Mouse (Mus musculus) Patski (cell line): ENCODE results near the gene Gpx1. TPM values are rescaled to one million over a fixed set of nuclear protein-coding genes. Genes with fewer than 3 reads are reported as not detected.
"Not testable (repeated sequence)": the region's sequence is repeated elsewhere in the genome, so short reads cannot be mapped to it uniquely, and the experiment has no call there.

Experiments used
- ATAC-seq: fragments of 100-300 bp; one replicate; pipeline ENCODE4 v1.8.0; 2021
- CTCF ChIA-PET: fragments of 350-600 bp; sonication (Branson Sonifier 250); formaldehyde crosslinking; loops from one replicate; lab custom pipeline; 2022; ENCODE audit warnings: inconsistent platforms; lab: Charles Lee
- POLR2A ChIA-PET: fragments of 350-600 bp; sonication (Branson Sonifier 250); formaldehyde crosslinking; loops from one replicate; lab custom pipeline; 2022; ENCODE audit warnings: antibody characterized with exemption, inconsistent platforms; lab: Charles Lee
- DNase-seq: peaks from one replicate; pipeline ENCODE4 v3.0.0-alpha.2; 2011; ENCODE audit warnings: low read depth, low spot score
- H3K27me3 ChIP-seq: fragments of 371-371 bp; one replicate; pipeline ENCODE4 v1.5.1; 2021
- CTCF ChIP-seq: fragments of 100-300 bp; IDR thresholded peaks from one replicate; pipeline ENCODE4 v1.5.1; 2021
- in situ Hi-C: fragments of 300-500 bp; cut with MboI; formaldehyde crosslinking; loops from 3 replicates; pipeline ENCODE4 v1.11.1; 2018; ENCODE audit warnings: low pct_unique_long_range_greater_than_20kb, mixed read lengths
- polyA plus RNA-seq: library from polyadenylated mRNA; unstranded; gene quantifications from one replicate; pipeline ENCODE4 v1.2.3, GENCODE M21; 2021

Gene Gpx1
- polyA plus RNA-seq, 1 experiment from 2014 or later = 372 TPM

DNA sequence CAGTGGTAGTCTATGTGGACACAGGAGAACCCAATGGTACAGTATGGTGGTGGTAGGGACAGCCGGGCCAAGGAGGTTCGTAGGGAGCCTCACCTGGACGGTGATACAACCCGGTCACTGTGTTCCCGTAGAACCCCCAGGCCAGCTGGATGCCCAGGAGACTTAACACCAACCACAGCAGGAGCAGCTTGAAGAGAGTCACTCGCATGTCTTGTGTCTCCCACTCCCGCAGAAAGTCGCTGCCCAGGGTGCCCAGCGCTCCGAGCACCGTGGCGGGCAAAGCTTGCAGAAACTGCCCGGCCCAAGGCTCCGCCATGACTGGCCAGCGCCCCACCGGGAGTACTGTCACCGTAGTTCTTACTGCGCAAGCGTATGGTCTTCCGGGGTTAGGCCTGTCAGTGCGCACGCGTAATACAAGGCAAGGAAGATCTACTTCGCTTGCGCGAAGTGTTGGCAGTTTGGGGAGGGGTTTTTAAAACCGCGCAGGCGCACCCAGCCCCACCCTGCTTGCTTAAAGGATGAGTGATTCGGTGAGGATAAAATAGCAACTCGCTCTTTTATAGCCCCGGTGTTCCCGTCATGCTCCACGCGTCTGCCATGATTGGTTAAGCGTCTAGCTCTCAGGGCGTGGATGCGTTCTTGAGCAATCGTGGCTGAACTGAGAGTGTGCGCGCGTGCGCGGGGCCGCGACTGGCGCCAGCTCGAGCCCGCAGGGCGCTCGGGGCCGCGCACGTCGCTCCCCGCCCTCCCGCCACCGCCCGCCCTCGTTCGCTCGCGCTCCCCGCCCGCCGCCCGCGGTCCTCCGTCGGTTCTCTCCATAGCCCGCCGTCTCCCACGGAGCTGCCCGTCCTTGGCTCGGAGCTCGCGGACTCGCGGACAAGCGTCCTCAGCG, 32.8 kb upstream of the Gpx1 start, which contains the start of the genes Rhoa and Tcta:
Gene Rhoa, plus strand, starts transcription at position 501 of the 892 bp plus-strand sequence.
Gene Tcta, minus strand, starts transcription at position 532 of the 892 bp plus-strand sequence.
- DNase-seq = peak; percentile 100
- ChIA-PET POLR2A (interaction anchor here (0.6 to 1.2 kb wide), 5 partner anchors 12 to 44 kb away, joined by 3 to 4 read pairs (median 3); no protein-coding TSS in a partner anchor), CTCF (interaction anchor here (3.6 kb wide), 1 partner anchor 11 kb away, joined by 9 read pairs; no protein-coding TSS in a partner anchor)
- in situ Hi-C loops = loop anchor here (5.0 kb wide), 1 partner anchor 41 kb away; the partner anchor contains the start of gene Usp4
- ATAC-seq = peak; percentile 92
- TF ChIP-seq CTCF = no peak
- H3K27me3 ChIP-seq = no peaks in the 10 kb centered on the region

DNA sequence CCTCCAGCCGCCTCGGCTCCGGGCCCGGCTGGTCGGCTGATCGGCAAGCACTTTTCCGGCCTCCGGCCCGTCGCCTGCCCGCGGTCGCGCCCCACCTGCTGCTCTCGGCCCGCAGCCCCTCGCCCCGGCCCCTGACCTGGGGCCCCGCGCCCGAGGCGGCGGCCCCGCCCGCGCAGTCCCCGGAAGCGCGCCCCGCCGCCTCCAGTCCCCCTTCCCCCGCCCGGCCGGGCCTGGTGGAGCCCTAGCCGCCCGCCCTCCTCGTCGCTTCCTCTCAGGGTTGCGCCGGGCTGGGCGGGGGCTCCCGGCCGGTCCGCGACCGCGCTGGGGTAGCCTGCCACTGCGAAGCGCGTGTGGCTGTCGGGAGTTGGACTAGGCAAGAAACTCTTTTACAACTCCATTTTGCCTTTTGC, 32.1 kb upstream of the Gpx1 start:
- TF ChIP-seq CTCF = no peak
- DNase-seq = no peak
- in situ Hi-C loops = loop anchor here (5.0 kb wide), 1 partner anchor 41 kb away; the partner anchor contains the start of gene Usp4

GRCm38 (mm10) chr9:108307021-108307807, 31.5 kb upstream of the Gpx1 start:
- ATAC-seq = no peak

More for the DNA sequence above, 32.1 kb upstream of the Gpx1 start:
- ATAC-seq = peak; percentile 60
- POLR2A ChIA-PET = interaction anchor here (1.0 to 1.2 kb wide), 2 partner anchors 12 to 15 kb away, joined by 3 read pairs; no protein-coding TSS in a partner anchor
- no peaks in the 10 kb centered on the region for H3K27me3 ChIP-seq
- CTCF ChIA-PET = no interaction called here

DNA sequence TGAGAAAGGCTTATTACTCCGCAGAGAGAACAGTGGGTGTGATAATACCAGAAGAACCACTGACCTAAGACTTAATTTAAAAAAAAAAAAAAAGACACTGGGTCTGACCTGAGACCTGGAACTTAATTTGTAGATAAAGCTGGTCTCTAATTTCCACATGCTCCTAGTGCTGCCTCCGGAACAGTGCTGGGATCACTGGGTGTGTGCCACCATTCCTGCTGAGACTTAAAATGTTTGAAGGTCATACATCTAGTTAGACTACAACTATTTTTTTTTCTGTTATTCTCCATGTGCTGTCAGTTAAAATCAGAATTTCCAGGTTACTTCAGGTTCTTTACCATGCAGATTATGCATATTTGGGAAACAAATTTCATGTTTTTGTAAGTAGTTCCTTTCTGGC, 30.6 kb upstream of the Gpx1 start:
- no peaks in the 10 kb centered on the region for H3K27me3 ChIP-seq
- TF ChIP-seq CTCF = no peak
- ChIA-PET POLR2A (interaction anchor here (0.5 to 2.4 kb wide), 5 partner anchors 12 to 264 kb away, joined by 3 to 9 read pairs (median 4); no protein-coding TSS in a partner anchor), CTCF (interaction anchor here (0.8 to 1.8 kb wide), 2 partner anchors 13 to 23 kb away, joined by 3 read pairs; no protein-coding TSS in a partner anchor)
- DNase-seq = no peak
- in situ Hi-C loops = loop anchor here (5.0 kb wide), 1 partner anchor 39 kb away; the partner anchor contains the start of gene Usp4
- ATAC-seq = no peak

More at GRCm38 (mm10) chr9:108307021-108307807, 31.5 kb upstream of the Gpx1 start:
- POLR2A ChIA-PET = interaction anchor here (0.7 kb wide), 1 partner anchor 27 kb away, joined by 4 read pairs; no protein-coding TSS in a partner anchor
- CTCF ChIA-PET = no interaction called here
- in situ Hi-C loops = loop anchor here (5.0 kb wide), 1 partner anchor 40 kb away; the partner anchor contains the start of gene Usp4
- DNase-seq = no peak
- no peaks in the 10 kb centered on the region for H3K27me3 ChIP-seq
- TF ChIP-seq CTCF = no peak

- peak; percentile 58 for TF ChIP-seq CTCF
- in situ Hi-C loops = no loop called here
- no peak for ATAC-seq
- ChIA-PET CTCF (interaction anchor here (1.3 to 1.4 kb wide), 2 partner anchors 8 to 20 kb away, joined by 3 read pairs; no protein-coding TSS in a partner anchor), POLR2A (interaction anchor here (0.6 to 1.0 kb wide), 2 partner anchors 11 to 164 kb away, joined by 3 read pairs; partner anchors contain the start of genes Rhoa and Tcta)
- no peaks in the 10 kb centered on the region for H3K27me3 ChIP-seq
- no peak for DNase-seq
These were observed 21.1 kb upstream of the Gpx1 start for GRCm38 (mm10) chr9:108317572-108317971.

GRCm38 (mm10) chr9:108318462-108318861, 20.2 kb upstream of the Gpx1 start:
- H3K27me3 ChIP-seq = no peaks in the 10 kb centered on the region
- ATAC-seq (no peak), DNase-seq (no peak)
- POLR2A ChIA-PET = interaction anchor here (0.9 to 1.0 kb wide), 2 partner anchors 8 to 12 kb away, joined by 3 read pairs; partner anchors contain the start of genes Rhoa and Tcta
- TF ChIP-seq CTCF = no peak
- CTCF ChIA-PET = interaction anchor here (1.3 to 1.4 kb wide), 2 partner anchors 8 to 21 kb away, joined by 3 read pairs; no protein-coding TSS in a partner anchor
- in situ Hi-C loops = no loop called here

GRCm38 (mm10) chr9:108322054-108322453, 16.6 kb upstream of the Gpx1 start:
- DNase-seq, in situ Hi-C loops, POLR2A ChIA-PET, H3K27me3 ChIP-seq, ATAC-seq: not testable (repeated sequence)
- CTCF ChIA-PET = interaction anchor here (0.7 to 0.9 kb wide), 2 partner anchors 9 to 10 kb away, joined by 3 to 4 read pairs; no protein-coding TSS in a partner anchor
- TF ChIP-seq CTCF = peak; percentile 48

DNA sequence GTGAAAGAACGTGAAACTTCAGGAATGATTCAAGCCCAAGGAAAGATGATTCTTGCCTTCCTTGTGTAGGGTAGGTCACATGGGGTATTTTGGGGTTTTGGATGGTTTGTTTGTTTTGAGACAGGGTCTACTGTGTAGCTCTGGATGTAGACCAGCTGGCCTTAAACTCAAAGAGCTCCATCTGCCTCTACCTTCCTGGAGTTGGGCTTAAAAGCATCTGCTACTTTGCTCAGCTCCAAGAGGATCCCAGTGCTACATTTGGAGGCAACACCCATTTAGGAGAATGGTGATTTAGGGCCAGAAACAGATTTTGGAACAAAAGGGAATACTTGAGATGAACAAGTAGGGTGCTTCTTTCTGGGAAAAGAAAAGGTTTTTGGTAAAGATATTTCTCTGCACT, 13.9 kb upstream of the Gpx1 start:
- no peaks in the 10 kb centered on the region for H3K27me3 ChIP-seq
- ChIA-PET POLR2A (interaction anchor here (1.1 kb wide), 1 partner anchor 8 kb away, joined by 3 read pairs; no protein-coding TSS in a partner anchor), CTCF (interaction anchor here (2.7 kb wide), 1 partner anchor 13 kb away, joined by 9 read pairs; no protein-coding TSS in a partner anchor)
- DNase-seq (no peak), ATAC-seq (no peak)
- no peak for TF ChIP-seq CTCF
- in situ Hi-C loops = no loop called here

- no peaks in the 10 kb centered on the region for H3K27me3 ChIP-seq
- DNase-seq (no peak), ATAC-seq (no peak)
- ChIA-PET CTCF (no interaction called here), POLR2A (interaction anchor here (1.1 to 1.2 kb wide), 2 partner anchors 7 to 16 kb away, joined by 3 read pairs; no protein-coding TSS in a partner anchor)
- no peak for TF ChIP-seq CTCF
- in situ Hi-C loops = no loop called here
These were observed 12.9 kb upstream of the Gpx1 start for GRCm38 (mm10) chr9:108325811-108326210.
